Mouse (Mus musculus) mouse embryonic stem cell (cell line): Measurements from ENCODE around the gene Mrpl23.

Source experiments
- in situ Hi-C, 2 experiments: fragments of 300-500 bp; cut with MboI; formaldehyde crosslinking; loops; 1 replicate in 1 of 2; 3 replicates in 1 of 2; pipeline ENCODE4 v1.14.3; 2019 to 2020; ENCODE audit warnings: low sequenced_read_pairs in 2 of 2, low pct_unique_long_range_greater_than_20kb in 1 of 2, mixed read lengths in 1 of 2; ENCODE audit not compliant: unreplicated experiment in 1 of 2

Gene Mrpl23

DNA sequence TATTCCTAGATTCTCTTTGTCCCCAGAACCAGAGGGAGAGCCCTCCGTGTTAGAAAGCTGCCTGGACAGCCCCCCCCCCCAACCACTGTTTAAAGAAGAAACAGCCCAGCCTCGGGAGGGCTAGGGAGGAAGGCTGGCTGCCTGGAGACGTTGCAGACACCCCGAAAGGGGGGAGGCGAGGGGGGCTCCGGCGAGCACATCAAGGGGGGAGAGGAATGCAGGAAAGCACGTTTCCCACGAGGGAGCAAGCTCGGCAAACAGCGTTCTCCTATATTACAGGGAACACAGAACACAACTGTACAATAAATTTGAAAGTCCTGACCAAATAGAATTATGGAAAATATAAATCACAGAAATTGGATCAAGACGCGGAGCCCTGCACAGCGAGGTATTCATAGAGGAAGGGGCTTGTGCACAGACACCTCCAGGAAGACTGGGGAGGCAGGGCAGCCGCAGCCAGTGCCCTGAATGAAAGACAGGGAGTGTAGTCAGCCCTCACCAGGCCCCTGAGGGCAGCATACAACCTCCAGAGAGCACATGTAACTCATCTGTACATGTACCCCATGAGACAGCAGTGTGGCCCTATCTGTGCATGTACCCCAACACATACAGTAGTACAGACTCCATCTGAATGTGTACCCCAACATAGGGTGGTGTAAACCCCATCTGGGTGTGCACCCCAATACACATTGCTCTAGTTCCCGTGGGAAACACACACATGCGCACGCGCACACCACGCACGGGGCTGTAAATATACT lies 16.1 kb upstream of the Mrpl23 start:
- in situ Hi-C loops: no loop called here

DNA sequence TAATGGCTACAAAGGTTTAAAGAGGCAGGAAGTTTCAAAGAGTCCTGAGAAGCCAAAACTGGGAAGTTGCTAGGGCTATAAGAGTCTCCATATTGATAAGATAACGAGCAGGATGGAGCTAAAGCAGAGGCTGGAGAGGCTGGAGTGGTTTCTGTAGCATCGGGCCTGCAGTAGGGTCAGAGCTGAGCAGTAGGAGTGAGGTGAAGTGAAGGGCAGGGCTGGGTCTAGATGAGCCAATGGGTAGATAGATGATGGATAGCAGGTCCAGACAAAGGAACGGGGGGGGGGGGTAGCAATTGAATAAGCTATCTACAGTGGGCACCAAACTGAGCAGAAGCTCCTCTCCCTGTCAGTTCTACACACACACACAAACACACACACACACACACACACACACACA lies 15.0 kb upstream of the Mrpl23 start:
- in situ Hi-C loops: no loop called here

DNA sequence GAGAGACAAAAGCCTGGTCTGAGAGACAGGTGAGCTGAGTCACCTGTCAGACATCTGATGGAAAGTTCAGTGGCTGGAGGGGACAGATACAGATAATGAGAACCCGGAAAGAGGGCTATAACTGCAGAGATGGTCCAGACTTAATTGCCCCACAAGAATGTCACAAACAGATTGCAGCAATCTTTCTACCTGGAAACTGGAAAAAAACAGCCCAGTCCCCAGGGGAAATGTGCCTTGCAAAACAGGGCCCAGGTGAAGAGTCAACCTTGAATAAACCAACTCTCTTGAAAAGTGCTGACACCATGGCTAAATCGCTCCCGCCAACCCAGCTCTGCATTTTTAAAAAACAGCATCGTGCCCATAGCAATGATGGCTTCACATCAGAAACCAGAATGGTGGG lies 12.2 kb upstream of the Mrpl23 start:
- in situ Hi-C loops: no loop called here

DNA sequence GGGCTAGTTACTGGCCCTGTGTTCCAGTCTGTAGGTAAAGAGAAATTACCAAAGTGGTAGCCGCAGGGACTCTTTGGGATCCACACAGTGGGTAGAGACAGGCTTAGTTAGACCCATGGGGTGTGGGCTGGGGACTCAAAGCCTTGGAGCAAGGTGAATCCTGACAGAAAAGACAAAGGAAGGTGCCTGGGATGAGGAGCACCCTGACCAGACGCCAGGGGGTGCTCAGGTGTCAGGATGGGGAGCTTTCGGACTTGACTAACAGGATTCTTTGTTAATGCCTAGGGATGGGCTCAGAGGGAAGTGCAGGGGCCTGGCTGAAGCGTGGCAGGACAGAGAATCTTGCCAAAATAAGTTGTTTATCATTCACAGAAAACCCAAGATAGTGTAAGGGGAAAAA lies 10.1 kb upstream of the Mrpl23 start:
- in situ Hi-C loops: no loop called here

- in situ Hi-C loops: no loop called here
Measured at GRCm38 (mm10) chr7:142523200-142523990, 9.1 kb upstream of the Mrpl23 start.

GRCm38 (mm10) chr7:142525342-142526178 lies 6.9 kb upstream of the Mrpl23 start:
- in situ Hi-C loops: no loop called here

DNA sequence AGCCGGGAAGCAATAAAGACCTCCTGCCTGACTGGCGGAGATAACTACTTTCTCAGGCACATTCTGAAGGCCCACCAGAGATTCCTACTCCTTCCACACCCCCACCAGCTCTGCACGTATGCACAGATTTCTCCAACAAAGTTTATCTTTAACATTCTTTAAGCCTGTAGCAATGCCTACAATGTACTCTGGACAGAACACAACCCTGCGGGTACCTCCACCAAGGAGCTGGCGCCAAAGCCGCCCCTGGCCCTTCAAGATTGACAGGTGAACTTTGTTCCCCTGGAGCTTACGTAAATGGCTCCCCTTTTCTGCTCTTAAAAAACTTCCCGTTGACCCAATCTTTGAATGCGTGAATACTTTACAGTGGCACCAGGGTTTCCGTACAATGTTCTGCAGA lies 3.1 kb upstream of the Mrpl23 start:
- in situ Hi-C loops: no loop called here

DNA sequence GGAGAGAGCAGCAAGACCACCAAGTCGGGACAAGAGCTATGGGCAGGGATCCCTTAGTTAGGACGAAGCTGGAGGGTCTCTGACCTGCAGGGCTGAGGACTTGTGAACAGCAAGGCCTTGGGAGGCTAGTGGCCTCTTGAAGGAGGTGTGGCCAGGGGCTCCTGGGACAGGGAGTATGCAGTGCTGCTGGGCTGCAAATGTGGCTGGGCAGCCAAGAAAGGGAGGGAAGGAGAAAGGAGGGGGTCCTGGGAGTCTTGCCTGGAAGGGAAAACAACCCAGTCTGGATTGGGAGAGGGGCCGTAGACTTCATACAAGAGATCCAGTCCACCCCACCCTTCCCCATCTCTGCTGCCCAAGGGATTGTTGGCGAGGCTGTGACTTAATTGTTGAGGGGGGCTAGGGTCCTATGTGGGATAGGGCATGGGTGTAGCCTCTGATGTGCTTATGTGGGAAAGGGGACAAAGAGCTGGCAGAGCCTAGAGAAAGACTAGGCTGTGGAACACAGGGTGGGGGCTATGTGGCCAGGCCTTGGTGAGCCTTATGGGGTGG lies 439 bp upstream of the Mrpl23 start:
- in situ Hi-C loops: no loop called here

- in situ Hi-C loops: no loop called here
Measured at GRCm38 (mm10) chr7:142533059-142533855, 771 bp downstream of the Mrpl23 start.

- in situ Hi-C loops: no loop called here
Measured at GRCm38 (mm10) chr7:142535116-142535515, 2.6 kb downstream of the Mrpl23 start.

DNA sequence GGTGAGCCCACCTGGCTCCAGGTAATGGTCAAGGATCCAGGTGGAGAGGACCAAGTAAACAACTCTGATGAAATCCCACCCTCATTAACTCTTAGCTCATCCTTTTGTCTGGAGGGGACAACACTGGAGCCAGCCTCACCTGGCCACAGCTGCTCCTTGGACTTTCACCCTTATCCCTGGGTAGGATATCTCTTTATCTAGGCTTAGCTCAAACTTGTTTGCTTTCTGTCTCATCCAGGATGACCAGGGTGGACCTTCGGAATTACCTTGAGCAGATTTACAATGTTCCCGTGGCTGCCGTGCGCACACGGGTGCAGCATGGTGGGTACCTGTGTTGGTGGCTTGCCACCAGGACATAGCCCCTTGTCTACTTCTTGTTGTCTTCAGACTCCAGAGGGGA lies 3.3 kb downstream of the Mrpl23 start:
- in situ Hi-C loops: no loop called here

GRCm38 (mm10) chr7:142537181-142537580 lies 4.7 kb downstream of the Mrpl23 start:
- in situ Hi-C loops: no loop called here

- in situ Hi-C loops: no loop called here
Measured at GRCm38 (mm10) chr7:142537879-142538278, 5.4 kb downstream of the Mrpl23 start.

GRCm38 (mm10) chr7:142538291-142538690 lies 5.8 kb downstream of the Mrpl23 start:
- in situ Hi-C loops: no loop called here

GRCm38 (mm10) chr7:142538766-142539165 lies 6.3 kb downstream of the Mrpl23 start:
- in situ Hi-C loops: no loop called here

DNA sequence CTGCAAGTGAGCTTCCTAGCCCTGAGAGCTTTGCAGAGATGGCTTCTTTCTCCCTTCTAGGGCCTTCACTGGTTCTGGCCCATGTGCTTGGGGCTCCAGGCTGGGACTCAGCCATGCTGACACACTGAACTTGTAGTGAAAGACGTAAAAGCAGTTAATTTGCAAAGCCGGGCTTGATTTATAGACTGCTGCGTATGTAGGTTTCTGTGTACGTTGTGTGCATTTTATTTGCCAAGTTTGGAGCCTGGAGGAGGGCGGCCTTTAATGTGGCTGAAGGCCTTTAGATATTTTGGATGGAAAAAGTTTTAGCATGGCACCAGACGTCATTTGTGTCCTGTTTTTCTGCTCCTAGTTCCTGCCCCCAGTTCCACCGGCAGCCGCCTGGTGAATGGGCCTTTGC lies 7.3 kb downstream of the Mrpl23 start:
- in situ Hi-C loops: no loop called here

- in situ Hi-C loops: no loop called here
Measured at GRCm38 (mm10) chr7:142542771-142543303, 10.4 kb downstream of the Mrpl23 start.

- in situ Hi-C loops: no loop called here
Measured at GRCm38 (mm10) chr7:142545967-142546366, 13.5 kb downstream of the Mrpl23 start.
